Mouse (Mus musculus) adrenal gland, postnatal 4 days (tissue): ENCODE measurements around the gene Lsm7. TPM values are rescaled to one million over a fixed set of nuclear protein-coding genes. Genes with fewer than 3 reads are reported as not detected.
"Not testable (repeated sequence)": the region's sequence is repeated elsewhere in the genome, so short reads cannot be mapped to it uniquely, and the experiment has no call there.

ENCODE experiments used
- DNase-seq, 2 experiments: peaks; one replicate each; pipeline ENCODE4 v3.0.0; 2021 to 2022; ENCODE audit warnings: low spot score in 2 of 2, mixed read lengths in 2 of 2
- total RNA-seq, 2 experiments: library from RNA; stranded (reverse); gene quantifications; 2 replicates each; pipeline ENCODE4 v1.2.3; 2021

Lsm7 gene
- total RNA-seq, 2 experiments from 2014 or later: 50.4 to 52.9 TPM

GRCm38 (mm10) chr10:80817955-80818354, 37.1 kb downstream of the Lsm7 start:
- not testable (repeated sequence) for DNase-seq

GRCm38 (mm10) chr10:80817164-80817563, 37.8 kb downstream of the Lsm7 start:
- no peak for DNase-seq

GRCm38 (mm10) chr10:80816303-80816702, 38.7 kb downstream of the Lsm7 start:
- DNase-seq: not testable (repeated sequence)

GRCm38 (mm10) chr10:80814800-80815199, 40.2 kb downstream of the Lsm7 start:
- no peak for DNase-seq

- DNase-seq: no peak
Measured at GRCm38 (mm10) chr10:80813366-80813765, 41.6 kb downstream of the Lsm7 start, which contains the start of gene Jsrp1. Gene Jsrp1, minus strand, starts transcription at chr10:80813498.

GRCm38 (mm10) chr10:80812391-80813041, 42.5 kb downstream of the Lsm7 start:
- no peak for DNase-seq

- DNase-seq: no peak
Measured at GRCm38 (mm10) chr10:80810084-80810483, 44.9 kb downstream of the Lsm7 start.

GRCm38 (mm10) chr10:80808985-80809632, 45.9 kb downstream of the Lsm7 start:
- no peak for DNase-seq

GRCm38 (mm10) chr10:80808099-80808984, 46.7 kb downstream of the Lsm7 start:
- DNase-seq: no peak

GRCm38 (mm10) chr10:80807057-80807627, 47.9 kb downstream of the Lsm7 start:
- DNase-seq: peak in 1 of 2 experiments; percentile 45

- DNase-seq: no peak
Measured at GRCm38 (mm10) chr10:80806341-80807056, 48.5 kb downstream of the Lsm7 start.

- peak; percentile 73 to 77 for DNase-seq
Measured at GRCm38 (mm10) chr10:80805925-80806324, 49.1 kb downstream of the Lsm7 start.

GRCm38 (mm10) chr10:80805322-80805721, 49.7 kb downstream of the Lsm7 start:
- DNase-seq: no peak

- DNase-seq: no peak
Measured at GRCm38 (mm10) chr10:80804916-80805315, 50.1 kb downstream of the Lsm7 start, which contains the start of gene Amh. Gene Amh, plus strand, starts transcription at chr10:80805243.

GRCm38 (mm10) chr10:80804340-80804739, 50.7 kb downstream of the Lsm7 start:
- DNase-seq: no peak

- no peak for DNase-seq
Measured at GRCm38 (mm10) chr10:80802996-80803395, 52.0 kb downstream of the Lsm7 start.
